Mouse (Mus musculus) erythroblast, embryonic 14.5 days (primary cell): Measurements from ENCODE around the gene Gm37240.

ENCODE experiments used
- GATA1 ChIP-seq: IDR thresholded peaks from 2 replicates; pipeline ENCODE4 v1.6.1; 2012; ENCODE audit warnings: low read length, inconsistent platforms, mixed read lengths
- TAL1 ChIP-seq: IDR thresholded peaks from 3 replicates; pipeline ENCODE4 v1.6.1; 2012; ENCODE audit warnings: low read length, inconsistent platforms, mixed read lengths

DNA sequence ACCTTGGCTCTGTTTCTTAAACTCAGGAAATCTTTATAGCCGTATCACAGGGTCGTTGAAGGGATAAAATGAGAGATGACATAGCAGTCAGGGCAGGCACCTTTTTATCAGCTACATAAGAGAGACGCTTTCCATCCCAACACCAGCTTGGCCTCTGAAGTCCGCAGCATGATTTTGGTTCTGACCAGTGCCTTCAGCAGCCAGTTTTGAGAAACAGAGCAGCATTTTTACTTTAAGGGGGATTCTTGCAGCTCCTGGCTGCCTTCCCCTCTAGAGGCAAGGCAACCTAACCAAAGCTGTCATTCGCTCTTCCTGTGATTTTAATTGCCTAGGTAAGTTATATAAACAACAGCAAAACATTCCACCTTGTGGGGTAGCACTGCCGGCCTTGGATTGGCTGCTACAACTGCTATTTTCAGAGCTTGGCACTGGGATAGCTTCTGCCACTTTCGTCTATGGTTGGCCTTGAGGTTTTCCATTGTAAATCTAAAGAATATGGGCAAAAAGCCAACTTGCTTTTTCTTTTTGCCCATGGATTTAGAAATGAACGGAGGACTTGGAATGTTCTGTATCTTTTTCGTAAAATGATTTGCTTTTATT, 674.5 kb downstream of the Gm37240 start:
- TF ChIP-seq GATA1 = no peak
- no peak for TF ChIP-seq TAL1
